Mouse (Mus musculus): ENCODE measurements around the gene Aurkb. TPM values are rescaled to one million over a fixed set of nuclear protein-coding genes. Genes with fewer than 3 reads are reported as not detected.
"Not testable (repeated sequence)": the region's sequence is repeated elsewhere in the genome, so short reads cannot be mapped to it uniquely, and the experiment has no call there.

Gene Aurkb
- 56.2 and 69.2 TPM in 2 replicates for total RNA-seq (2017)

DNA sequence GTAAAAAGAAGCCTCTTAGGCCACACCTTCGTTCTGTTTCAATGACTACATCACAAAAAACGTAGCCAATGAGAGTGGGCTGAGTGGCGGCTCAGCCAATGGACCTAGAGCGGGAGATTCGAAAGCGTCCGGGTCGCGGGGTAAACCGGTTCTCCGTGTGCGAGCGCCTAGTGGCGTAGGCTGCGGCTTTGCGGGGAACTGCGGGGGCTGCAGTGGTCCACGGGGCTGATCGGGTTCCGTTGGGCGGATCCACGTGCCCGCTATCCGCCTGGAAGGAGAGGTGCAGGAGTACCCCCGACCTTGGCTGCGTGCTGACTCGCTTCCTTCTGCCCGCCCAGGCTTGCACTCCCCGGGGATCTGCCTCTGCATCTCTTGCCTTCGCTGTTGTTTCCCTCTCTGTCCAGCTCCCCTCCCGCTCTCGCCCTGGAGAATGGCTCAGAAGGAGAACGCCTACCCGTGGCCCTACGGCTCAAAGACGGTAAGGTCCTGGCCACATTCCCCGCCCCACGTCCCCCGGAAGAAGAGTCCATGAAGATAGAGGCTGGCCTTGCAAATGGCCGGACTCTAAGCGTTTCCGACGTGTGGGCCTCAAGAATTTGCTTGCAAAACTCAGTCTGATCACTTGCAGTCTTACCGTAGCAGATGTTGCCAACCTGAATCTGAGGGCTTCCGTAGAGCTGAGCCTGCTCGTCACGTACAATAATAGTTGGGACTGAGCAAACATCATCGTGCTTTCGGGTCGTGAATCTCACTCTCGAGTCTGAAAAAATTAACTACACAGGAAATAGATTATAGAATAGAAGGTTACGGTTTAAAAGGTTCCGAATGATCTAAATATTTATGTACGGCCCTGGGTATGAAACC is at the start of gene Aurkb:
Aurkb (plus strand) TSS at position 117 of the 864 bp plus-strand sequence.
- ATAC-seq (replicated peaks in 1 of 2; ENCODE audit: insufficient read depth in 1 of 2, low FRiP score in 2 of 2, low TSS enrichment in 1 of 2, low read depth in 1 of 2, poor library complexity in 2 of 2, severe bottlenecking in 2 of 2), result peak; percentile 81 to 84

GRCm38 (mm10) chr11:68997080-68997479 is 48.4 kb upstream of the Aurkb start:
- no peak for ATAC-seq (replicated peaks in 1 of 2; ENCODE audit: insufficient read depth in 1 of 2, low FRiP score in 2 of 2, low TSS enrichment in 1 of 2, low read depth in 1 of 2, poor library complexity in 2 of 2, severe bottlenecking in 2 of 2)

DNA sequence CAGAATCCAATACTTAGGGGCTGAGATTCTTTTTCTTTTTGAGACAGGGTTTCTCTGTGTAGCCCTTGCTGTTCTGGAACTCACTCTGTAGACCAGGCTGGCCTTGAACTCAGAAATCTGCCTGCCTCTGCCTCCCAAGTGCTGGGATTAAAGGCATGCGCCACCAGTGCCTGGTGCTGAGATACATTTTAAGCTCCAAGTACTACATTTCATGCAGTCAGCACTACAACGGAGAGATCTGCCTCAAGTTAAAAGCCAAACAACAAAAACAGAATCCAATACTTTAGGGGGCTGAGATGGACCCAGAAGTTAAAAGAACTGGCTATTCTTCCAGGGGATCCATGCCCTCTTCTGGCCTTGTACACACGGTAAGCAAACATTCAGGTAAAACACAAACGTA is 42.7 kb upstream of the Aurkb start:
- not testable (repeated sequence) for ATAC-seq (replicated peaks in 1 of 2; ENCODE audit: insufficient read depth in 1 of 2, low FRiP score in 2 of 2, low TSS enrichment in 1 of 2, low read depth in 1 of 2, poor library complexity in 2 of 2, severe bottlenecking in 2 of 2)

DNA sequence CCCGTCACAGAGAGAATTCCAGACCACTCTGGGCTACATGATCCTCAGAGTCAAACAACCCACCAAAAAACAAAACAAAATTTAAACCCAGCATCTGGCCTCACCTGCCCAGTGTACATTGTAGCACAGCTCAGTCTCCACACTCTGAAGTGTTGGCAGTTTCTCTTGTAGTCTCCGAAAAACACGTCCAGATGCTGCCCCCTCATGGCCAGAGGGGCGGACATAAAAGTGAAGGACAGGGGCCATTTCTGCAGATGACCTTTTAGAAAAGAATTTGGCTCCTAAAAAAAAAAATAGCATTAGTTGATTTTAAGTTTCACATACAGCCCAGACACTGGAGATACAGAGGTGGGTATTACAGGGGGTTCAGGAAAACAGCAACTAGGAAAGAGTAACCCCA is 41.9 kb upstream of the Aurkb start:
- no peak for ATAC-seq (replicated peaks in 1 of 2; ENCODE audit: insufficient read depth in 1 of 2, low FRiP score in 2 of 2, low TSS enrichment in 1 of 2, low read depth in 1 of 2, poor library complexity in 2 of 2, severe bottlenecking in 2 of 2)

DNA sequence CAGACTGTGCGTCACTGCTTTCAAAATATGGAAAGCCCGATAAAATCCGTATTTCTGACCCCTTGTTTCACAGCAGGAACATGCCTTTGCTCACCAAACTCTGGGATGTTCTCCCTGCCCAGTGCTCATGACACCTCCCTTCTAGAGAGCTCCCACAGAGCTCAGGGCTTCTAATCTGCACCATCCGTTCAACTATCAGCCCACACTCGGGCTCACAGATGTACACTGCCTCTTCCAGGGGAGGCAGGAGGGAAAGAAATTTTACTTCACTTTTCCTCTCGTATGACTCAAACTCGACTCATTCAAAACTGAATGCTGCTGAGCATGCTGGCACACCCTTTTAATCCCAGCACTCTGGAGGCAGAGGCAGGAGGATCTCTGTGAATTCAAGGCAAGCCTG is 40.3 kb upstream of the Aurkb start:
- ATAC-seq (replicated peaks in 1 of 2; ENCODE audit: insufficient read depth in 1 of 2, low FRiP score in 2 of 2, low TSS enrichment in 1 of 2, low read depth in 1 of 2, poor library complexity in 2 of 2, severe bottlenecking in 2 of 2), result no peak

GRCm38 (mm10) chr11:69006575-69006974 is 38.9 kb upstream of the Aurkb start:
- not testable (repeated sequence) for ATAC-seq (replicated peaks in 1 of 2; ENCODE audit: insufficient read depth in 1 of 2, low FRiP score in 2 of 2, low TSS enrichment in 1 of 2, low read depth in 1 of 2, poor library complexity in 2 of 2, severe bottlenecking in 2 of 2)

DNA sequence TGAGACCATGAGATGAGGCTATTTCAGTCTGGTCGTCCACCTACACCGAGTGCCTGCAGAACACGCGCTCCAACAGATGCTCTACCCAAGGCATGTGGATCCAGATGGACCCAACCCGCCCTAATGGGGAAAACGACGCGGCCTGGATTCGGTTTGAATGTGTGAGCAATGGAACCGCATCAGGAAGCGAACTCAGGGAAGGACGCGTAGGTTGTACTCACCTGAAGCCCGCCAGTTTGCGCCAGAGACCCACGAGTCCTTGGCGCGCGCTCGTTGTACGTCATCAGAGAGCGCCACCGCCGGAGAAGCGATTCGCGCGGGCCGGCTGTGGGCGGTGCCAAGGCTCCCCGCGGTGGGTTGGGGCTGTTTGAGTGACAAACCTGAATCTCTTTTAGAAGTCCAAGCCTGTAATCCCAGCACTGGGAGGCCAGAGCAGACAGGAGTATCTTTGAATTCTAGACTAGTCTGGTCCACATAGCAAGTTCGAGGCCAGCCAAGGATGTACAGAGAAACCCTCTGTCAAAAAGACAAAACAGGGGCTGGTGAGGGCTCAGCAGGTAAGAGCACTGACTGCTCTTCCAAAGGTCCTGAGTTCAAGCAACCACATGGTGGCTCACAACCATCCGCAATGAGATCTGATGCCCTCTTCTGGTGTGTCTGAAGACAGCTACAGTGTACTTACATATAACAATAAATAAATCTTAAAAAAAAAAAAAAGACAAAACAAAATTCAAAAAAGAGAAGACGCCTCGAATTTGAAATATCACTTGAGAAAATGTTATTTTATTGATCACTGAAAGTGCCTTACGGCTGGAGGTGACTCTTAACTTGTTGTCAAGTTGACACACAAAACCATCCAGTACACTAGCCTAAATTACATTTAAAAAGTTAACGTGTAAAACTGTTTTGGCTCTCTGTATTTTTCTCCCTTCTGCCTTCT is 37.0 kb upstream of the Aurkb start, which contains the start of gene Pfas:
Pfas (minus strand) TSS at position 279 of the 940 bp plus-strand sequence.
- peak; percentile 87 to 95 for ATAC-seq (replicated peaks in 1 of 2; ENCODE audit: insufficient read depth in 1 of 2, low FRiP score in 2 of 2, low TSS enrichment in 1 of 2, low read depth in 1 of 2, poor library complexity in 2 of 2, severe bottlenecking in 2 of 2)

- no peak for ATAC-seq (replicated peaks in 1 of 2; ENCODE audit: insufficient read depth in 1 of 2, low FRiP score in 2 of 2, low TSS enrichment in 1 of 2, low read depth in 1 of 2, poor library complexity in 2 of 2, severe bottlenecking in 2 of 2)
Measured at GRCm38 (mm10) chr11:69009508-69009907, 35.9 kb upstream of the Aurkb start.

DNA sequence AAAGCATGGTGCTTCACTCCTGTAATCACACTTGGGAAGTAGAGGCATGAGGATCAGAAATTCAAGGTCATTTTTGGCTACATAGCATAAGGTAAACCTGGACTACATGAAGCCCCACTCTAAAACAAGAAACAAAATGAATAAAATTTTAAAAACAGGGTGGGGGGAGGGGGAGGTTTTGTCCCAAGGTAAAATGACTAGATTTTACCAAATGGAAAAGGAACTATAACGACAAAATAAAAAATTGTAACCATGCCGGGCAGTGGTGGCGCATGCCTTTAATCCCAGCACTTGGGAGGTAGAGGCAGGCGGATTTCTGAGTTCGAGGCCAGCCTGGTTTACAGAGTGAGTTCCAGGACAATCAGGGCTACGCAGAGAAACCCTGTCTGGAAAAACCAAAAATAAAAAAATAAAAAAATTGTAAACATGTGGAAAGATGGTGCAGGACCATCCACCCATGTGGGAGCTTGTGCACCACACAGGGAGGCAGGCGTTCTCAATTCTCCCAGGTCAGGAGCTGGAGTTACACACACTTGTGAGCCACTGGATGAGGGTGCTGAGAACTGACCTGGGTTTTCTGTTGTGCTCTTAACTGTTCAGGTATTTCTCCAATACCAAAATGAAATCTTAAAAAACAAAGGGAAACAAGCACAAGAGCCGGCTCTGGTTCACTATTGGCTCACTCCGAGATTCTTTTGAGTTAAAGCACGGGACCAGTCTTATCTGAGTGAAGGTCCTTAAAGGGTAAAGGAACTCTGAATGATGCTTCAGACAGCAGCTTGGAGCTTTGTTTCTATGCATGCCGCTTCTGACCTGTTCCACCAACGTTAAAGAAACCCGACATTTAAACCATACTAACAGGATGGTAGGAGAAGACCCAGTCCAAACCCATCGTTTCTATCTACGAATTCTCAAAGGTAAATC is 34.8 kb upstream of the Aurkb start:
- no peak for ATAC-seq (replicated peaks in 1 of 2; ENCODE audit: insufficient read depth in 1 of 2, low FRiP score in 2 of 2, low TSS enrichment in 1 of 2, low read depth in 1 of 2, poor library complexity in 2 of 2, severe bottlenecking in 2 of 2)

DNA sequence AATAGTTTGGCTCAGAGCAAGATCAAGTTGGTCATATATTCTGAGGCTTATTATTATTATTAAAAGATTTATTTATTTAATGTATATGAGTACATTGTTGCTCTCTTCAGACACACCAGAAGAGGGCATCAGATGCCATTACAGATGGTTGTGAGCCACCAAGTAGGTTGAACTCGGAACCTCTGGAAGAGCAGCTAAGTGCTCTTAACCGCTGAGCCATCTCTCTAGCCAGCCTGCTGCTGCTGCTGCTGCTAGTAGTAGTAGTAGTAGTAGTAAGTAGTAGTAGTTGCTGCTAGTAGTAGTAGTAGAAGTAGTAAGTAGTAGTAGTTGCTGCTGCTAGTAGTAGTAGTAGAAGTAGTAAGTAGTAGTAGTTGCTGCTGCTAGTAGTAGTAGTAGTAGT is 34.0 kb upstream of the Aurkb start:
- ATAC-seq (replicated peaks in 1 of 2; ENCODE audit: insufficient read depth in 1 of 2, low FRiP score in 2 of 2, low TSS enrichment in 1 of 2, low read depth in 1 of 2, poor library complexity in 2 of 2, severe bottlenecking in 2 of 2), result not testable (repeated sequence)

GRCm38 (mm10) chr11:69012071-69012601 is 33.3 kb upstream of the Aurkb start:
- peak; percentile 46 to 68 for ATAC-seq (replicated peaks in 1 of 2; ENCODE audit: insufficient read depth in 1 of 2, low FRiP score in 2 of 2, low TSS enrichment in 1 of 2, low read depth in 1 of 2, poor library complexity in 2 of 2, severe bottlenecking in 2 of 2)

DNA sequence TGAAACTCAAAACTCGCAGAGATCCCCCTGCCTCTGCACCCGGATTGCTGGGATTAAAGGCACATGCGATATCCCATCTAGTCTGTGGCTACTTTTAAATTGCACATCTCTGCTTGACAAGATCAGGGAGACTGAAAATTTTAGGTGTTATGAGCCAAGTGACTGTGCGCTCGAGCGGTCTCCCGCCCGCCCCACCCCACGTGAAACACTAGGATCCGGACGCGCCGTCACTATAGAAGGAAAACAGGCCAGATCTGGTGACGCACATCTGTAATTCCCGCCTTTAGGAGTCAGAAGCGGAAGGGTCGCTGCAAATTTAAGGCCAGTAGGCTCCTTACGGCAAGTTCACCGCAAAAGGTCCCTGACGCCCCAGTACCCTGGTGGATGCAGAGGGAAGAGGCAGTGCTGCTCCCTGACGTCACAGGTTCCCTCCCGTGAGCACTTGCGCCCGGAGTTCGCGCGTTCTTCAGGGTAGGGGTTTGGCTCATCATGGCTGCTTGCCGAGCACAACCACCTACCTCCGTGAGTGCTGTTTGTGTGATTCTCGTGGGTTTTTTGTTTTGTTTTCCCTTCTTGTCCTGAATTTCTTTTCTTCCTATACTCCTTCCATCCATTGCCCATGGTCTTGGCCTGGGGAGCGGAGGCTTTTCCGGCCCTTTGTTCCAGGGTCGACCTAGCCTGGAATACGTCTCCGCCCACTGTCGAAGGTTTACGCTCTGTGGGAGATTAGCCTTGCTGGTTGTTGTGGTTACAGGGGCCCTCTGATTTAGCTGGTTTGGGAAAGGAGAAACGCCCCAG is 29.6 kb upstream of the Aurkb start, which contains the start of gene Ctc1:
Ctc1 (plus strand) TSS at position 268 of the 798 bp plus-strand sequence.
- peak; percentile 96 for ATAC-seq (replicated peaks in 1 of 2; ENCODE audit: insufficient read depth in 1 of 2, low FRiP score in 2 of 2, low TSS enrichment in 1 of 2, low read depth in 1 of 2, poor library complexity in 2 of 2, severe bottlenecking in 2 of 2)

GRCm38 (mm10) chr11:69016755-69017154 is 28.7 kb upstream of the Aurkb start:
- ATAC-seq (replicated peaks in 1 of 2; ENCODE audit: insufficient read depth in 1 of 2, low FRiP score in 2 of 2, low TSS enrichment in 1 of 2, low read depth in 1 of 2, poor library complexity in 2 of 2, severe bottlenecking in 2 of 2), result no peak

GRCm38 (mm10) chr11:69020691-69021090 is 24.8 kb upstream of the Aurkb start:
- no peak for ATAC-seq (replicated peaks in 1 of 2; ENCODE audit: insufficient read depth in 1 of 2, low FRiP score in 2 of 2, low TSS enrichment in 1 of 2, low read depth in 1 of 2, poor library complexity in 2 of 2, severe bottlenecking in 2 of 2)

DNA sequence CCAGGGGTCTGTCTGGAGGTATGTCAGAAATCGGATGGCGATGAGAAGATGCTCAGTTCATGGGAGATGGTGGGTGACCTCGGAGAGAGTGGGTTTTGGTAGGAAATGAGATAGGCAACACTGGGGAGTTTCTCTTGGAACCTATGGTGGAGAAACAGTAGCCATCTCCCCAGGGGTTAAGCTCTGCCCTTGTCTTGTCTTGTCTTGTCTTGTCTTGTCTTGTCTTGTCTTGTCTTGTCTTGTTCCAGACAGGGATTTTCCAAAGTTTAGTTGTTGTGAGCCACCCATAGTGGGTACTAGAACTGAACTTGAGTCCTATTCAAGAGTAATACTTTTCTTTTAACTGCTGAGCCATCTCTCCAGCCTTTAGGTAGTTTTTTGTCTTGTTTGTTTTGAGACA is 18.9 kb upstream of the Aurkb start:
- ATAC-seq (replicated peaks in 1 of 2; ENCODE audit: insufficient read depth in 1 of 2, low FRiP score in 2 of 2, low TSS enrichment in 1 of 2, low read depth in 1 of 2, poor library complexity in 2 of 2, severe bottlenecking in 2 of 2), result no peak

DNA sequence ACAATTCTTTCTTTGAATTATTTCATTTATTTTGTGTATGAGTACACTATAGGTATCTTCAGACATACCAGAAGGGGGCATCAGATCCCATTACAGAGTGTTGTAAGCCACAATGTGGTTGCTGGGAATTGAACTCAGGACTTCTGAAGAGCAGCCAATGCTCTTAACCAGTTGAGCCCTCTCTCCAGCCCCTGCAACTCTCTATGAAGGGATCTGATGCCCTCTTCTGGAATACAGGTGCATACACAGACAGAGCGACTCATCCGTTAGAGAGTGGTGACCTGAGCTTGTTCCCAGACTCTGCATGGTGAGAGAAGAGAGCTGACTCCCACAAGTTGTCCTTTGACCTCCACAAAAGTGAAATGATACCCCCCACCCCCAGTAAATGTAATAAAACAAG is 16.6 kb upstream of the Aurkb start:
- no peak for ATAC-seq (replicated peaks in 1 of 2; ENCODE audit: insufficient read depth in 1 of 2, low FRiP score in 2 of 2, low TSS enrichment in 1 of 2, low read depth in 1 of 2, poor library complexity in 2 of 2, severe bottlenecking in 2 of 2)
